In the genomic region with DNA sequence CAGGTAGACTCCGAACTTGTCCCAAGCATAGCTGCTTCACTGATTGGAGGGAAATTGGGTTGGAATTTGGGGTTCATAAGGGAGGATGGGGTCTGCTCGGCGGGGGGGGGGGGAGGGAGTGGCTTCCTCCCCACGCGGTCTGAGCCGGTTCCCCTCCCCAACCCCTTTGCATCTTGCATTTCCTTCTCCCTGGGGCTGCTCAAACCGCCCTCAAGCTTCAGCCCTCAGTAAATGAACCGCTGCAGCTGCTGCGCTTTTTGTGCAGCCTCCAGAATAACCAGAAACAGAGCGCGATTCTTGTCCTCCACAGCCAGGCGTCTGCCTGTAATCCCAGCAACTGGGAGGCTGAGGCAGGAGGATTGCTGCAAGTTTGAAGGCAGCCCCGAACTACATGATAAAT, we compare ENCODE assay signal across 9 mouse cellular contexts. TPM values are rescaled to one million over a fixed set of nuclear protein-coding genes. Genes with fewer than 3 reads are reported as not detected.
A peak's percentile ranks its signal among the peaks of the same experiment; 100 is the strongest.
DNase-seq lines count a peak whose midpoint lies in the region; ATAC-seq and TF ChIP-seq lines count a peak whose summit lies in the region.
"Had no signal": no experiment of that assay in that cellular context is flagged by ENCODE, and none has a peak within 500 bp of the region (broad histone marks: within the 10 kb centered on the region; RNA-seq: fewer than 3 reads in every experiment).

No protein-coding gene starts in this region.

- no peak overlapping the region for H3K9ac ChIP-seq in midbrain, embryonic 13.5 days (replicated peaks)
- H3K9ac ChIP-seq in midbrain, embryonic 15.5 days: no peak overlapping the region
- H3K9ac ChIP-seq in hindbrain, embryonic 16.5 days (ENCODE audit: low read depth, low read length): no peak overlapping the region; the same call in 1 of the 2 replicates

- peaks cover 8% of the 10 kb centered on the region for H3K4me1 ChIP-seq in midbrain, embryonic 13.5 days (replicated peaks)
- peaks cover 6% of the 10 kb centered on the region for H3K4me1 ChIP-seq in midbrain, embryonic 15.5 days
- peaks cover 8% of the 10 kb centered on the region for H3K4me1 ChIP-seq in hindbrain, embryonic 16.5 days (ENCODE audit: control insufficient read depth, insufficient read depth, low read depth, low read length)

- TF ChIP-seq CTCF in gastrocnemius, adult 2 months (IDR thresholded peaks at IDR 0.05): no peak

- no peak for ATAC-seq in midbrain, embryonic 13.5 days
- no peak for ATAC-seq in midbrain, embryonic 15.5 days (replicated peaks)
- ATAC-seq in hindbrain, embryonic 16.5 days: no peak

- 31% methylated on average over 11 of the region's 13 CpGs for WGBS in midbrain, embryonic 13.5 days
- WGBS in midbrain, embryonic 15.5 days: 29% methylated on average over 10 of the region's 13 CpGs
- WGBS in hindbrain, embryonic 16.5 days: 24% methylated on average over 13 of the region's 13 CpGs

- intact Hi-C loops in gastrocnemius, adult 2 months (cut with DNase I): no loop called here
- intact Hi-C loops in left cerebral cortex, postnatal 36 days (cut with DNase I): no loop called here

- H3K27me3 ChIP-seq in midbrain, embryonic 13.5 days: peaks cover 31% of the 10 kb centered on the region
- H3K27me3 ChIP-seq in midbrain, embryonic 15.5 days (replicated peaks): peaks cover 21% of the 10 kb centered on the region
- H3K27me3 ChIP-seq in hindbrain, embryonic 16.5 days (replicated peaks; ENCODE audit: control insufficient read depth, insufficient read depth, low read length): peaks cover 12% of the 10 kb centered on the region; the same call in 1 of the 2 replicates
- H3K27me3 ChIP-seq in splenic B cell, adult 2 months (ENCODE audit: control insufficient read depth, insufficient read depth, low read length, poor library complexity, severe bottlenecking): no peaks in the 10 kb centered on the region

- peak overlapping the region; percentile 63 for H3K4me3 ChIP-seq in gastrocnemius, adult 2 months
- H3K4me3 ChIP-seq in midbrain, embryonic 13.5 days (replicated peaks): 0 out of 2 replicates have a peak overlapping the region, but pooled peaks have one; percentile 31
- no peak overlapping the region for H3K4me3 ChIP-seq in midbrain, embryonic 15.5 days
- H3K4me3 ChIP-seq in hindbrain, embryonic 16.5 days (ENCODE audit: low read length): no peak overlapping the region

- no peaks in the 10 kb centered on the region for H3K36me3 ChIP-seq in midbrain, embryonic 13.5 days
- no peaks in the 10 kb centered on the region for H3K36me3 ChIP-seq in midbrain, embryonic 15.5 days (replicated peaks)
- H3K36me3 ChIP-seq in hindbrain, embryonic 16.5 days (ENCODE audit: control insufficient read depth, insufficient read depth, low read length): no peaks in the 10 kb centered on the region
- H3K36me3 ChIP-seq in splenic B cell, adult 2 months (ENCODE audit: control insufficient read depth, insufficient read depth, low read length, poor library complexity, severe bottlenecking): no peaks in the 10 kb centered on the region

- H3K9me3 ChIP-seq in midbrain, embryonic 13.5 days: no peaks in the 10 kb centered on the region
- no peaks in the 10 kb centered on the region for H3K9me3 ChIP-seq in midbrain, embryonic 15.5 days
- no peaks in the 10 kb centered on the region for H3K9me3 ChIP-seq in hindbrain, embryonic 16.5 days (ENCODE audit: control insufficient read depth, low read length)

- H3K4me2 ChIP-seq in midbrain, embryonic 13.5 days (replicated peaks): no peak overlapping the region
- no peak overlapping the region for H3K4me2 ChIP-seq in midbrain, embryonic 15.5 days
- peak overlapping the region; percentile 75 for H3K4me2 ChIP-seq in hindbrain, embryonic 16.5 days (ENCODE audit: low read length)

- DNase-seq in gastrocnemius, adult 2 months: no peak
- DNase-seq in gastrocnemius, adult 18-20 months (ENCODE audit: low spot score): no peak
- peak; percentile 59 for DNase-seq in splenic B cell, adult 2 months (ENCODE audit: low read depth, low spot score)
- DNase-seq in left cerebral cortex, postnatal 36 days (ENCODE audit: low spot score in 2 of 2): no peak
- DNase-seq in kidney, postnatal 10 days: no peak
- DNase-seq: gastrocnemius, postnatal 10 days had no signal

- H3K27ac ChIP-seq in gastrocnemius, adult 2 months: no peak overlapping the region
- no peak overlapping the region for H3K27ac ChIP-seq in midbrain, embryonic 13.5 days
- no peak overlapping the region for H3K27ac ChIP-seq in midbrain, embryonic 15.5 days
- H3K27ac ChIP-seq in hindbrain, embryonic 16.5 days (ENCODE audit: low read depth, low read length): no peak overlapping the region

RNA-seq across cellular contexts. Expression of a gene that starts 12.2 kb away (rescaled TPM):
- total RNA-seq in gastrocnemius, adult 2 months (2021): under 1 TPM in 1 of 2 experiments, not detected in 1; 0.17 TPM
- total RNA-seq in gastrocnemius, adult 18-20 months (2021): under 1 TPM in 1 of 2 experiments, not detected in 1; 0.36 TPM
- polyA plus RNA-seq in midbrain, embryonic 13.5 days (2015; fragmentation: Nextera tagmentation; extraction: Ambion mirVana): 2.1 and 3.2 TPM in 2 replicates
- 5.0 and 5.2 TPM in 2 replicates for polyA plus RNA-seq in midbrain, embryonic 15.5 days (2015; fragmentation: Nextera tagmentation; extraction: Ambion mirVana)
- 6.3 and 6.6 TPM in 2 replicates for polyA plus RNA-seq in hindbrain, embryonic 16.5 days (2015; fragmentation: Nextera tagmentation; extraction: Ambion mirVana)
- 10 to 100 TPM; 16.6 to 24.8 TPM for total RNA-seq in left cerebral cortex, postnatal 36 days (2021)

RNA-seq across cellular contexts. Expression of a gene that starts 31.4 kb away (rescaled TPM):
- total RNA-seq in gastrocnemius, adult 2 months (2021): 1 to 10 TPM; 4.9 to 5.5 TPM
- 1 to 10 TPM; 4.5 to 5.3 TPM for total RNA-seq in gastrocnemius, adult 18-20 months (2021)
- 20.7 and 22.4 TPM in 2 replicates for polyA plus RNA-seq in midbrain, embryonic 13.5 days (2015; fragmentation: Nextera tagmentation; extraction: Ambion mirVana)
- polyA plus RNA-seq in midbrain, embryonic 15.5 days (2015; fragmentation: Nextera tagmentation; extraction: Ambion mirVana): 25.4 and 25.9 TPM in 2 replicates
- polyA plus RNA-seq in hindbrain, embryonic 16.5 days (2015; fragmentation: Nextera tagmentation; extraction: Ambion mirVana): 24.3 and 27.4 TPM in 2 replicates
- total RNA-seq in left cerebral cortex, postnatal 36 days (2021): 10 to 100 TPM; 20.4 to 21.9 TPM

RNA-seq across cellular contexts. Expression of a gene that starts 34.0 kb away (rescaled TPM):
- 1 to 10 TPM; 2.2 to 3.3 TPM for total RNA-seq in gastrocnemius, adult 2 months (2021)
- 1 to 10 TPM; 1.6 to 2.2 TPM for total RNA-seq in gastrocnemius, adult 18-20 months (2021)
- 24.4 and 26.0 TPM in 2 replicates for polyA plus RNA-seq in midbrain, embryonic 13.5 days (2015; fragmentation: Nextera tagmentation; extraction: Ambion mirVana)
- polyA plus RNA-seq in midbrain, embryonic 15.5 days (2015; fragmentation: Nextera tagmentation; extraction: Ambion mirVana): 27.4 and 32.2 TPM in 2 replicates
- polyA plus RNA-seq in hindbrain, embryonic 16.5 days (2015; fragmentation: Nextera tagmentation; extraction: Ambion mirVana): 27.9 and 28.6 TPM in 2 replicates
- total RNA-seq in left cerebral cortex, postnatal 36 days (2021): 10 to 100 TPM; 44.6 to 60.1 TPM

Comparison
In these comparisons a context has a peak if more than half of its experiments do, and no peak if none do; other contexts are left out.
1. H3K4me3 ChIP-seq: peak in gastrocnemius, adult 2 months (single experiment) and midbrain, embryonic 13.5 days (single experiment); none in midbrain, embryonic 15.5 days (single experiment) and hindbrain, embryonic 16.5 days (single experiment).
2. RNA of a gene that starts 12.2 kb away (total RNA-seq): 16.6 to 24.8 TPM in left cerebral cortex, postnatal 36 days; 0.36 TPM in gastrocnemius, adult 18-20 months and 0.17 TPM in gastrocnemius, adult 2 months; every median in the first group is over 10 times any median in the second.
3. RNA of a gene that starts 34.0 kb away (total RNA-seq): 44.6 to 60.1 TPM in left cerebral cortex, postnatal 36 days; 2.2 to 3.3 TPM in gastrocnemius, adult 2 months and 1.6 to 2.2 TPM in gastrocnemius, adult 18-20 months; every median in the first group is over 10 times any median in the second.